Mouse (Mus musculus) liver, adult 2 months (tissue): Measurements from ENCODE around the gene Cep41.

Experiments
- CTCF ChIP-seq: fragments of 200-500 bp; IDR thresholded peaks from 2 replicates; pipeline ENCODE4 v1.5.1; 2011; ENCODE audit warnings: low read depth, low read length, control low read depth
- POLR2A ChIP-seq: fragments of 200-500 bp; IDR thresholded peaks from 2 replicates; pipeline ENCODE4 v1.6.1; 2011; ENCODE audit warnings: low read length, control low read depth; ENCODE audit not compliant: insufficient read depth; ENCODE audit errors: extremely low read depth

GRCm38 (mm10) chr6:30711365-30711763 is 17.8 kb upstream of the Cep41 start:
- TF ChIP-seq POLR2A (no peak), CTCF (no peak)
